Mouse (Mus musculus): ENCODE measurements around the gene Dnajc13.

Dnajc13 gene

DNA sequence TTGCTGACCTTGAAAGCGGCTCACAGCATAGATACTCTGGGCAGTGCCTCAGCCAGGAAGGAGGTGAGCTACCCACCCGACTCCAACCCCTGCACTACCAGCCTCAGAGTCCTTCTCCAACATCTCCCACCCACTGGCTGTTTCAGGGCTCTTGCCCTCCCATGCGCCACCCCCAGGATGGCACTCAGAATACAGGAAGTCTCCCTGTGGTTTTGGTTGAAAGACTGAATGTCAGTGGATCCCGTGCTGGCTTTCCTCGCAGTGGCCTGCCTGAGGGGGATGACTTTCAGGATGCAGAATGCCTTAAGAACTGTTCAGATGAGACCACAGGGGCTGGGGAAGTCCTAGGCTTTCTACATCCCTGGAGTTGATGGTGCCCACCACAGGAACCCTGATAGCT is 139.6 kb downstream of the Dnajc13 start:
- DNase-seq (ENCODE audit: low spot score in 2 of 2): no peak

DNA sequence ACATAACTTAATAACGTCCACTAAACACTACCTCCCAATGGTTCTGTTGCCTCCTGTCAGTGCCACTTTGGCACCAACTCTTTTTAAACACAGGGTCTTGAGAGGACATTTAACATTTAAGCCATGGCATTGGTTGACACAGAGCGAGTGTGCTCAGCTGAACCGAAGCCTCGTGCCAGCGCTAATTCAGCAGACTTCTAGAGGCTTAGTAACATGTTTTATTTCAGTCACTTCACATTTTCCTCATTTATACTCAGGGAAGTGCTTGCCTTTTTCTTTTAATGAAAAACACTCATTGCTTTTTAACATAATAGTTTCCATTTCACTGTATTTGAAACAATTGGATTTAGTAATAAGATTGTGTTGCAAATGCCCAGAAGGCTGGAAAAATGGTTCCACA is 153.6 kb downstream of the Dnajc13 start:
- DNase-seq (ENCODE audit: low spot score in 2 of 2): no peak

DNA sequence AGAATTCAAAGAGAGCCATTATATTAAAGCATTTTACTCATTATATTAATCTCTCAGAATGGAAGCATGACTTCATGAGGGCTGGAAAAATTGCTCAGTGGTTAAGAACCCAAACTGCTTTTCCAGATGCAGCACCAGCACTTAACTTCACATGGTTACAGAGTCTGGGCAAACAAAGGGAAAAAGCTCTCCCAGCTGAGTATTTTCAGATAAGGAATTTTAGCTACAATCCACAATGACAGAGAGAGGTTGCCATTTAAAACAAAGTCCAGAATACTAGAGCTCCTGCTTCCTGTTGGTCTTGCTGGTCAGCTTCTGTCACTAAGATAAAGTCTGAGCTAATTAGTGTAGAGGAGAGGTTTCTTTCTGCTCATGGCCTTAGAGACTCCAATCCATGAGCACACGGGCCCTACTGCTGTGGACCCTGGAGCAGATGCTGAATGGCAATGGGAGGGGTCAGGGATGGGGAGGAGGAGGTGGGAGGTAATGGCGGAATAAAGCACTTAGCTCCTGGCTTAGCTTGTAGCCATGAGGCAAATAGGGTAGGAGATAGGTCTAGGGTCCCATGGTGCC is 154.1 kb downstream of the Dnajc13 start:
- no peak for DNase-seq (ENCODE audit: low spot score in 2 of 2)

DNA sequence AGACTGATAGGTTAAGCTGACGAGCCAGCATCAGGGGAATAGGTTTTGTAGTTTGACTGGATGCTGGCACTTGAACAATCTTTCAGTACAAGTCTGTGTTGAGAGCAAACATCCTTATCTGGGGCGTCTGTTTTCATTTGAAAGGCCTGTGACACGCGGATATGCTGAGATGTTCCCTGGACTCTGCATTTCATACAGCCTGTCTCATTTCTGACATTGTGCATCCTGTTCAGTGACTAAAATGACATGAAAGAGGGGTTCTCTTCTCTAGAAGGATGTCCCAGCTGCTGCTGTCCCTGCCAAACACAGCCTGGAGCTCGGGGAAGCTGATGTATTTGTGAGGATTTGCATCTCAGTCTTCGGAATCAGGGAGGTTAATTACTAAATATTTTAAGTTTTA is 155.2 kb downstream of the Dnajc13 start:
- no peak for DNase-seq (ENCODE audit: low spot score in 2 of 2)

DNA sequence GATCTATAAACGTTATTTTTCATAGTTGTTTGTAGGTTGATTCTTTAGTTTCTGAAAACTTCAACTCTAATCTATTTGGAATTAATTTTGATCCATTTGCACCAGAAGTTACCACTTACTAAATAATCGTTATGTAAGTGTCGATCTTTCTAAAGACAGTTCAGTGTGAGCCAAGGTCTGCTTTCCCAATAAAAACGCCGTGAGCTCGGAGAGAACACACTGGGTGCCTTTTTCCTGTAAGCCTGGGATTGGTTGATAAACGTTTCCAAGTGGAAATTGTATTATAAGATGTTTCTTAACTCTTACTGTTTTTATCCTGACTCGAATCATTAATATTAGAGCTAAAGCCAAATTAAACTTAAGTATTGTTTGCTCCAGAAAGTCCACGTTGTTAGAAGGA is 155.8 kb downstream of the Dnajc13 start:
- DNase-seq (ENCODE audit: low spot score in 2 of 2): no peak

DNA sequence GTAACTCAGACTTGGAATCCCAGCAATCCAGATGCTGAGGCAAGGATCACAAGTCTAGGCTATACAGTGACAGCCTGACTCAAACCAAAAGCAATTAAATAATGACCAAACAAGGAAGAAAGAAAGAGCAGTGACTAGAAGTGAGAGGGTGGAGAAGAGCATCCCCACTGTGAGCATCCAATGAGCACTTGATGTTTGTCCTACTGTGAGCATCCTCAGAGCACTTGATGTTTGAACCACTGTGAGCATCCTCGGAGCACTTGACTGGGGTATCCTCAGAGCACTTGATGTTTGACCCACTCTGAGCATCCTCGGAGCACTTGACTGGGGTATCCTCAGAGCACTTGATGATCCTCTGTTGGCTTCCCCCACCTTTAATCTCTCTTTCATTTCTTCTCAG is 157.7 kb downstream of the Dnajc13 start:
- DNase-seq (ENCODE audit: low spot score in 2 of 2): no peak

DNA sequence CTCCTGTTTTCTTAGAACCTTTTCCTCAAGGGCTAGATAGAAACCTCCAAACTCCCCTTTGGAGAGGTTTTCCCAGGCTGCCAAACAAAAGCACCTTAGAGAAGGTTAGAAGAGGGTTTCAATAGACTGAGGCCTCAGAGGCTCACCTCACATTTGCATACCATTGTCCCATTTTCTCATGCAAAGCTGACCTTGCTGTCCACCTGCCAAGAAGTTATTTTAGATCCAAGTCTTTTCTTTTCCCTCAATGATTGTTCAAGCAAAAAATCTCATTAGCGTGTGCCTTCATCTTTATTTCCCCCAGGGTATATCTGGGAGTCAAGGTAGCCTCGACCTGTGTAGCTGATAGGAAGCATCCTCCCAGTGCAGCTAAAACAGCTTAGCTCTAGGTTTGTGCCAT is 159.8 kb downstream of the Dnajc13 start:
- no peak for DNase-seq (ENCODE audit: low spot score in 2 of 2)

DNA sequence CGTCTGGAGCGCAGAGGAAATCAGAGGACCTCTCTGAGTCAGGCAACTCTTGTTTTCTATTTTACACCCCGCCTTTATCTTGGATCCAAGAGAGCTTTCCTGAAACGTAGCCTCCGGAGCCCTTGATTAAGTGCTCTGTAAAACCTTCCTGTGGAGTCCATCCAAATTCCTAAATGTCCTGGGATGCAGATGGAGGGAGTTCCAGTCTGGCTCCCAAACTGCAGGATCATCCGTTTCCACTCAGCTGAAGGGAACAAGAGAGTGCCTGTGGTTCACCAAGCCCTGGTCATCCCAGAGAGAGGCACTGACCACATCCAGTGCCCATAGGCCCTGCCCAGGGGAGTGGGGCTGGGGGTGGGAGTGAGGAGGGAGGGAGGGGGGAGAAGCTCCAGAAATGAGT is 160.4 kb downstream of the Dnajc13 start:
- no peak for DNase-seq (ENCODE audit: low spot score in 2 of 2)

DNA sequence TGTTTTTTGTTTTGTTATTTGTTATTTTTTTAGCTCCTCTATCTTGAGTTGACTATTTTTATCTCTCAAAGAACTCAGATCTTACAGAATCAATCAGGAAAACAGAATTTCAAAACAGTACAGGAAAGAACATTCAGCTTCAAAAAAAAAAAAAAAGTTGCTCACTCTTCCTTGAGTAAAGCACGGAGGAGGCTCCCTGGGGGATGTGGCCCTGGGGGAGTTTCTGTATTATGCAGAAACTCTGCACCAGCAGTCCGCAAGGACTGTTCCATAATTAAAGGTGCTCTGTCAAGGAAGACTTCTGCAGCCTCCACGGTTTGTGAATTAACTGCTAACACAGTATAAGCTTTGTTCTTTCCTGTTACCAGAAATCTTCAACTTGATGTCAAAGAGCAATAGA is 161.3 kb downstream of the Dnajc13 start:
- no peak for DNase-seq (ENCODE audit: low spot score in 2 of 2)
